In the genomic region with DNA sequence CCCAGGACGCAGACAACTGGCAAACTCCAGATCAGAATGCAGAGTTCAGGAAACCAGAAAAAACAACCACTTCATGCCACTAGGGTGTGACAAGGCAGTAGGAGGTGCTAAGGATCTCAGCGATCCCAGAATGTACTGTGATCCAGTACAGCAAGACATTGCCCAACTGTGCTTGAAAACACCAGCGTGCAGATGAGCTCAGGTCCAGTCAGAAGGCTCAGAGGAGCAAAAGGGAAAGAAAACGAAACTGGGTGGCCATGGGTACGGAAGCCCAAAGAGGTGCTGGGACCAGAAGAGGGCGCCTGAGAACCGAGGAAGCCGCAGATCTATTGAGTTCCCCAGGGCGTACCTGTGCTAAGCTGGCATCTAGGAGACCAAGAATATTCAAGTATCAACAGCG, we compare ENCODE assay signal across 7 mouse cellular contexts. TPM values are rescaled to one million over a fixed set of nuclear protein-coding genes. Genes with fewer than 3 reads are reported as not detected.
DNase-seq lines count a peak whose midpoint lies in the region; ATAC-seq lines count a peak whose summit lies in the region.

No protein-coding gene starts in this region.

- no peaks in the 10 kb centered on the region for H3K4me1 ChIP-seq in embryonic facial prominence, embryonic 10.5 days
- H3K4me1 ChIP-seq in limb, embryonic 10.5 days = no peaks in the 10 kb centered on the region
- no peaks in the 10 kb centered on the region for H3K4me1 ChIP-seq in midbrain, embryonic 13.5 days (replicated peaks)

- peak; percentile 69 for DNase-seq in adrenal gland, postnatal 10 days
- peak; percentile 33 for DNase-seq in embryonic facial prominence, embryonic 10.5 days (ENCODE audit: low spot score)
- peak; percentile 65 for DNase-seq in kidney, adult 11 months
- peak; percentile 44 for DNase-seq in limb, embryonic 10.5 days (ENCODE audit: low spot score)
- peak; percentile 16 for DNase-seq in spleen, adult 12 weeks (ENCODE audit: low spot score)

- H3K4me3 ChIP-seq in embryonic facial prominence, embryonic 10.5 days = peak overlapping the region; percentile 29; the same call in 1 of the 2 replicates
- 0 out of 2 replicates have a peak overlapping the region, but pooled peaks have one; percentile 20 for H3K4me3 ChIP-seq in limb, embryonic 10.5 days
- peak overlapping the region; percentile 17; the same call in 1 of the 2 replicates for H3K4me3 ChIP-seq in midbrain, embryonic 13.5 days (replicated peaks)

- H3K27me3 ChIP-seq in embryonic facial prominence, embryonic 10.5 days (replicated peaks; ENCODE audit: low read depth, poor library complexity, severe bottlenecking) = peaks cover under 1% of the 10 kb centered on the region; the same call in 1 of the 2 replicates
- H3K27me3 ChIP-seq in limb, embryonic 10.5 days (ENCODE audit: low read depth, poor library complexity, severe bottlenecking) = peaks cover 32% of the 10 kb centered on the region
- H3K27me3 ChIP-seq in midbrain, embryonic 13.5 days = no peaks in the 10 kb centered on the region

- H3K27ac ChIP-seq in embryonic facial prominence, embryonic 10.5 days (replicated peaks) = no peak overlapping the region
- no peak overlapping the region for H3K27ac ChIP-seq in limb, embryonic 10.5 days
- no peak overlapping the region for H3K27ac ChIP-seq in midbrain, embryonic 13.5 days

- 25% methylated on average over 10 of the region's 10 CpGs for WGBS in embryonic facial prominence, embryonic 10.5 days
- WGBS in limb, embryonic 10.5 days = 20% methylated on average over 10 of the region's 10 CpGs
- 22% methylated on average over 10 of the region's 10 CpGs for WGBS in midbrain, embryonic 13.5 days

- H3K36me3 ChIP-seq in embryonic facial prominence, embryonic 10.5 days (replicated peaks) = no peaks in the 10 kb centered on the region
- no peaks in the 10 kb centered on the region for H3K36me3 ChIP-seq in limb, embryonic 10.5 days
- H3K36me3 ChIP-seq in midbrain, embryonic 13.5 days = no peaks in the 10 kb centered on the region

- ATAC-seq in granulocyte monocyte progenitor cell, adult 5-6 weeks (replicated peaks; ENCODE audit: poor library complexity, severe bottlenecking) = peak; percentile 97
- peak; percentile 62; the same call in 1 of the 2 replicates for ATAC-seq in midbrain, embryonic 13.5 days

- H3K9me3 ChIP-seq in embryonic facial prominence, embryonic 10.5 days = no peaks in the 10 kb centered on the region
- H3K9me3 ChIP-seq in limb, embryonic 10.5 days (replicated peaks) = no peaks in the 10 kb centered on the region
- H3K9me3 ChIP-seq in midbrain, embryonic 13.5 days = no peaks in the 10 kb centered on the region

- H3K4me2 ChIP-seq in midbrain, embryonic 13.5 days (replicated peaks) = peak overlapping the region; percentile 41

- no peak overlapping the region for H3K9ac ChIP-seq in midbrain, embryonic 13.5 days (replicated peaks)

RNA-seq across cellular contexts. Expression of gene Opn1mw, which starts 11.8 kb away (rescaled TPM):
- not detected for total RNA-seq in adrenal gland, postnatal 10 days (2021)
- not detected in 2 replicates for polyA plus RNA-seq in embryonic facial prominence, embryonic 10.5 days (2016; fragmentation: Nextera tagmentation; extraction: Ambion mirVana)
- not detected in 2 replicates for total RNA-seq in granulocyte monocyte progenitor cell, adult 5-6 weeks (2014; fragmentation: Nextera tagmentation)
- total RNA-seq in granulocyte monocyte progenitor cell, adult 5-6 weeks (2017) = not detected in 2 replicates
- polyA plus RNA-seq in limb, embryonic 10.5 days (2016; fragmentation: Nextera tagmentation; extraction: Ambion mirVana) = not detected in 2 replicates
- not detected in 2 replicates for polyA plus RNA-seq in midbrain, embryonic 13.5 days (2015; fragmentation: Nextera tagmentation; extraction: Ambion mirVana)

RNA-seq across cellular contexts. Expression of gene Mecp2, which starts 19.7 kb away (rescaled TPM):
- 10 to 100 TPM; 30.1 to 34.9 TPM for total RNA-seq in adrenal gland, postnatal 10 days (2021)
- 12.4 and 15.7 TPM in 2 replicates for polyA plus RNA-seq in embryonic facial prominence, embryonic 10.5 days (2016; fragmentation: Nextera tagmentation; extraction: Ambion mirVana)
- 19.9 and 22.6 TPM in 2 replicates for total RNA-seq in granulocyte monocyte progenitor cell, adult 5-6 weeks (2014; fragmentation: Nextera tagmentation)
- total RNA-seq in granulocyte monocyte progenitor cell, adult 5-6 weeks (2017) = 11.6 and 14.6 TPM in 2 replicates
- polyA plus RNA-seq in limb, embryonic 10.5 days (2016; fragmentation: Nextera tagmentation; extraction: Ambion mirVana) = 13.8 and 14.0 TPM in 2 replicates
- polyA plus RNA-seq in midbrain, embryonic 13.5 days (2015; fragmentation: Nextera tagmentation; extraction: Ambion mirVana) = 17.0 and 18.9 TPM in 2 replicates

RNA-seq across cellular contexts. Expression of gene Tex28, which starts 52.1 kb away (rescaled TPM):
- total RNA-seq in adrenal gland, postnatal 10 days (2021) = not detected
- not detected in 2 replicates for polyA plus RNA-seq in embryonic facial prominence, embryonic 10.5 days (2016; fragmentation: Nextera tagmentation; extraction: Ambion mirVana)
- not detected in 2 replicates for total RNA-seq in granulocyte monocyte progenitor cell, adult 5-6 weeks (2014; fragmentation: Nextera tagmentation)
- total RNA-seq in granulocyte monocyte progenitor cell, adult 5-6 weeks (2017) = not detected in 2 replicates
- not detected in 2 replicates for polyA plus RNA-seq in limb, embryonic 10.5 days (2016; fragmentation: Nextera tagmentation; extraction: Ambion mirVana)
- polyA plus RNA-seq in midbrain, embryonic 13.5 days (2015; fragmentation: Nextera tagmentation; extraction: Ambion mirVana) = not detected in 2 replicates

Comparison
In these comparisons a context has a peak if more than half of its experiments do, and no peak if none do; other contexts are left out.
1. DNase-seq: peak in every context shown above with its lines; median percentile 69 in adrenal gland, postnatal 10 days; 65 in kidney, adult 11 months; 44 in limb, embryonic 10.5 days; 33 in embryonic facial prominence, embryonic 10.5 days; 16 in spleen, adult 12 weeks.